Mouse (Mus musculus) liver, embryonic 14.5 days (tissue): ENCODE data around the gene Cd37. TPM values are rescaled to one million over a fixed set of nuclear protein-coding genes. Genes with fewer than 3 reads are reported as not detected.

Experiments used
- ATAC-seq: fragments of 200-750 bp; cut with Nextera tagmentation; 2 replicates; pipeline ENCODE4 v1.8.0; 2017; ENCODE audit warnings: moderate number of reproducible peaks, mild to moderate bottlenecking, moderate library complexity; ENCODE audit not compliant: insufficient read depth
- DNase-seq, 3 experiments: peaks; one replicate each; pipeline ENCODE4 v3.0.0-alpha.2; 2012 to 2013; ENCODE audit warnings: low read depth in 3 of 3, low spot score in 3 of 3
- H3K27ac ChIP-seq: fragments of 300-500 bp; sonication (generic); 2 replicates; pipeline ENCODE4 v1.5.1; 2014; ENCODE audit warnings: moderate library complexity, mild to moderate bottlenecking, control low read depth, inconsistent platforms
- H3K27me3 ChIP-seq: fragments of 300-500 bp; sonication (generic); 2 replicates; pipeline ENCODE4 v1.6.1; 2014; ENCODE audit warnings: mild to moderate bottlenecking, low read length, moderate library complexity; ENCODE audit not compliant: control insufficient read depth, insufficient read depth
- H3K36me3 ChIP-seq: fragments of 300-500 bp; sonication (generic); replicated peaks from 2 replicates; pipeline ENCODE4 v1.6.1; 2014; ENCODE audit warnings: low read depth; ENCODE audit not compliant: control insufficient read depth, insufficient read depth
- H3K4me1 ChIP-seq, 2 experiments: fragments of 200-500 bp in 1 of 2; fragments of 300-500 bp in 1 of 2; sonication (generic) in 1 of 2; replicated peaks; 2 replicates each; pipeline ENCODE4 v1.6.1; 2012 to 2014; ENCODE audit warnings: antibody characterized with exemption in 1 of 2, inconsistent platforms in 1 of 2, low read length in 1 of 2; ENCODE audit not compliant: control insufficient read depth in 2 of 2, insufficient read depth in 2 of 2
- H3K4me2 ChIP-seq: fragments of 300-500 bp; sonication (generic); 2 replicates; pipeline ENCODE4 v1.6.1; 2014; ENCODE audit warnings: low read depth, mild to moderate bottlenecking, control low read depth, moderate library complexity
- H3K4me3 ChIP-seq, 2 experiments: fragments of 200-500 bp in 1 of 2; fragments of 300-500 bp in 1 of 2; sonication (generic) in 1 of 2; 2 replicates each; pipeline ENCODE4 v1.5.1; 2012 to 2014; ENCODE audit warnings: low read depth in 2 of 2, low read length in 2 of 2, mild to moderate bottlenecking in 2 of 2, control low read depth in 1 of 2, inconsistent platforms in 1 of 2, moderate library complexity in 1 of 2; ENCODE audit not compliant: insufficient read depth in 1 of 2
- H3K9ac ChIP-seq: fragments of 300-500 bp; sonication (generic); replicated peaks from 2 replicates; pipeline ENCODE4 v1.6.1; 2014; ENCODE audit warnings: mild to moderate bottlenecking, control low read depth, moderate library complexity
- H3K9me3 ChIP-seq: fragments of 300-500 bp; sonication (generic); 2 replicates; pipeline ENCODE4 v1.6.1; 2016; ENCODE audit warnings: low read length, mixed read lengths; ENCODE audit not compliant: control insufficient read depth
- CTCF ChIP-seq: IDR thresholded peaks from 2 replicates; pipeline ENCODE4 v1.5.1; 2016; ENCODE audit warnings: antibody characterized with exemption, low read depth, control low read depth
- EP300 ChIP-seq: IDR thresholded peaks from 2 replicates; pipeline ENCODE4 v1.6.1; 2016; ENCODE audit warnings: antibody characterized with exemption, low read depth
- WGBS: fragments of 180-500 bp; shearing (Covaris S2); extraction: QIAGEN DNeasy Blood & Tissue Kit; methylation state at CpG from one replicate; pipeline ENCODE4 v1.1.7; 2014; ENCODE audit not compliant: insufficient replicate concordance; 5-methylcytosine and 5-hydroxymethylcytosine counted together
- polyA plus RNA-seq, 2 experiments: library from polyadenylated mRNA; depleted of rRNA in 1 of 2; stranded (reverse) in 1 of 2; unstranded in 1 of 2; fragments of >200 nt; fragmentation: Nextera tagmentation in 1 of 2; extraction: Ambion mirVana in 1 of 2; gene quantifications; 2 replicates each; pipeline versions ENCODE4 v1.2.1 to v1.2.3; 2012 to 2014

Cd37 gene
- polyA plus RNA-seq, 2 experiments: 9.0 to 10.5 TPM

DNA sequence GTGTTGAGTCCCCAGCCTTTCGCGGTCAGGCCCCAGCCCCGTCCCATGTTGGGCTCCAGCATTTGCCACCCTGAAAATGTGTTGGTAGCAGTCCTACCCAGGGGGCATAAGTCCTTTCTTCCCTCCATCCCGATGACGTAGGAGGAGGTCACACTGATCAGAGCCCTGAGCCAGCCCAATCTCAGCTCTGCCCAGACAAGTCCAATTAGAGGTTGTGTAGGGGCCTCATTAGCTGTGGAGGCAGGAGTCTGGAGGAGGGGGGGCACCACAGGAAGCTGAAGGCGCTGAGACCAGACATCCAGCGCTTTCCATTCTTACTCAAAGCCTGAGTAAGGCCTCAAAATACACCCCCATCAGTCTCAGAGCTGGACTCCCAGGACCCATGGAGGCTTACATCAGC lies 53.0 kb downstream of the Cd37 start:
- no peak for TF ChIP-seq CTCF
- no peak for TF ChIP-seq EP300
- ATAC-seq: no peak
- WGBS: 53% methylated on average over 7 of the region's 7 CpGs
- Histone ChIP-seq H3K4me2 (no peak overlapping the region), H3K27me3 (peaks cover 38% of the 10 kb centered on the region), H3K36me3 (no peaks in the 10 kb centered on the region), H3K4me1 (no peaks in the 10 kb centered on the region; a peak in 1 of 4 replicates), H3K9me3 (no peaks in the 10 kb centered on the region), H3K9ac (no peak overlapping the region), H3K4me3 (no peak overlapping the region), H3K27ac (no peak overlapping the region)
- DNase-seq: no peak

DNA sequence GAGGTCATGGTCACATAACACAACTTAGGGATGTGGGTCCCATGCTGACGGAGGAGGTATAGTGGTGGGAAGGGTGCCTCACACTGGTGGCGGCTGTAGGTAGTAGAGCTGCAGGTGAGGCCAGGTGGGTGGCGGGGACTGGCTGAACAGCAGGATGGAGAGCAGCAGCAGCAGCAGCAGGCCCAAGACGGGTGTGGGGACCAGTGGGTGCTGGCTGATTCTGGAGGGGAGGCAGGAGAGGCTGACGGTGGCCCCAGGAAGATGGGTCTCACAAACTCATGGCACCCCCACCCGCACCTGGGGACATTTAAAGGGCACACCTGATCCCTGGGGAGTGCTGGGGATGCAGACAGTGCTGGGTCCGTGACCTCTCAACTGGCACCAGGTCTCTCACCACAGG lies 55.2 kb downstream of the Cd37 start:
- DNase-seq: no peak
- 46% methylated on average over 7 of the region's 7 CpGs for WGBS
- H3K9me3 ChIP-seq: no peaks in the 10 kb centered on the region
- no peak overlapping the region for H3K27ac ChIP-seq
- TF ChIP-seq CTCF: no peak
- no peak for TF ChIP-seq EP300
- peaks cover 60% of the 10 kb centered on the region for H3K27me3 ChIP-seq
- no peak for ATAC-seq
- H3K4me3 ChIP-seq: no peak overlapping the region
- H3K4me2 ChIP-seq: no peak overlapping the region
- H3K9ac ChIP-seq: no peak overlapping the region
- H3K4me1 ChIP-seq: no peaks in the 10 kb centered on the region; a peak in 1 of 4 replicates
- no peaks in the 10 kb centered on the region for H3K36me3 ChIP-seq

Other genes with a start within 250 kb of the Cd37 start
Only the 30 nearest of the 38 such genes appear.
- gene Prr12, start 186.2 kb downstream of the Cd37 start, polyA plus RNA-seq (2012; rRNA removed): 1.8 and 2.6 TPM in 2 replicates
- 1.9 and 2.2 TPM in 2 replicates for gene Prr12, start 186.2 kb downstream of the Cd37 start, polyA plus RNA-seq (2014; fragmentation: Nextera tagmentation; extraction: Ambion mirVana)
- 24.5 and 26.4 TPM in 2 replicates for gene Nosip, start 176.7 kb downstream of the Cd37 start, polyA plus RNA-seq (2012; rRNA removed)
- gene Nosip, start 176.7 kb downstream of the Cd37 start, polyA plus RNA-seq (2014; fragmentation: Nextera tagmentation; extraction: Ambion mirVana): 23.1 and 27.4 TPM in 2 replicates
- gene Prrg2, start 176.4 kb downstream of the Cd37 start, polyA plus RNA-seq (2012; rRNA removed): 8.5 and 10.1 TPM in 2 replicates
- 6.2 and 7.3 TPM in 2 replicates for gene Prrg2, start 176.4 kb downstream of the Cd37 start, polyA plus RNA-seq (2014; fragmentation: Nextera tagmentation; extraction: Ambion mirVana)
- gene Rcn3, start 146.9 kb downstream of the Cd37 start, polyA plus RNA-seq (2012; rRNA removed): 20.1 and 20.6 TPM in 2 replicates
- 19.2 and 21.5 TPM in 2 replicates for gene Rcn3, start 146.9 kb downstream of the Cd37 start, polyA plus RNA-seq (2014; fragmentation: Nextera tagmentation; extraction: Ambion mirVana)
- 14.9 and 16.3 TPM in 2 replicates for gene Fcgrt, start 135.3 kb downstream of the Cd37 start, polyA plus RNA-seq (2012; rRNA removed)
- gene Fcgrt, start 135.3 kb downstream of the Cd37 start, polyA plus RNA-seq (2014; fragmentation: Nextera tagmentation; extraction: Ambion mirVana): 35.5 and 35.6 TPM in 2 replicates
- gene Rps11, start 114.7 kb downstream of the Cd37 start, polyA plus RNA-seq (2012; rRNA removed): 309 and 366 TPM in 2 replicates
- 989 and 1,016 TPM in 2 replicates for gene Rps11, start 114.7 kb downstream of the Cd37 start, polyA plus RNA-seq (2014; fragmentation: Nextera tagmentation; extraction: Ambion mirVana)
- gene Rpl13a, start 110.4 kb downstream of the Cd37 start, polyA plus RNA-seq (2012; rRNA removed): 534 and 909 TPM in 2 replicates
- gene Rpl13a, start 110.4 kb downstream of the Cd37 start, polyA plus RNA-seq (2014; fragmentation: Nextera tagmentation; extraction: Ambion mirVana): 992 and 1,027 TPM in 2 replicates
- 0.03 TPM in 1 of 2 replicates, not detected in the other for gene Gm45713, start 102.9 kb downstream of the Cd37 start, polyA plus RNA-seq (2012; rRNA removed)
- 0.15 and 0.63 TPM in 2 replicates for gene Gm45713, start 102.9 kb downstream of the Cd37 start, polyA plus RNA-seq (2014; fragmentation: Nextera tagmentation; extraction: Ambion mirVana)
- 12.1 and 13.4 TPM in 2 replicates for gene Flt3l, start 102.7 kb downstream of the Cd37 start, polyA plus RNA-seq (2012; rRNA removed)
- 3.9 and 5.5 TPM in 2 replicates for gene Flt3l, start 102.7 kb downstream of the Cd37 start, polyA plus RNA-seq (2014; fragmentation: Nextera tagmentation; extraction: Ambion mirVana)
- 38.3 and 43.3 TPM in 2 replicates for gene Pih1d1, start 84.8 kb downstream of the Cd37 start, polyA plus RNA-seq (2012; rRNA removed)
- 44.3 and 45.8 TPM in 2 replicates for gene Pih1d1, start 84.8 kb downstream of the Cd37 start, polyA plus RNA-seq (2014; fragmentation: Nextera tagmentation; extraction: Ambion mirVana)
- 17.9 and 19.8 TPM in 2 replicates for gene Aldh16a1, start 84.5 kb downstream of the Cd37 start, polyA plus RNA-seq (2012; rRNA removed)
- gene Aldh16a1, start 84.5 kb downstream of the Cd37 start, polyA plus RNA-seq (2014; fragmentation: Nextera tagmentation; extraction: Ambion mirVana): 20.9 and 23.1 TPM in 2 replicates
- 0.01 TPM in 2 replicates for gene Slc17a7, start 75.2 kb downstream of the Cd37 start, polyA plus RNA-seq (2012; rRNA removed)
- not detected in 2 replicates for gene Slc17a7, start 75.2 kb downstream of the Cd37 start, polyA plus RNA-seq (2014; fragmentation: Nextera tagmentation; extraction: Ambion mirVana)
- 0.02 TPM in 1 of 2 replicates, not detected in the other for gene Gfy, start 59.5 kb downstream of the Cd37 start, polyA plus RNA-seq (2012; rRNA removed)
- not detected in 2 replicates for gene Gfy, start 59.5 kb downstream of the Cd37 start, polyA plus RNA-seq (2014; fragmentation: Nextera tagmentation; extraction: Ambion mirVana)
- not detected in 2 replicates for gene Pth2, start 58.1 kb downstream of the Cd37 start, polyA plus RNA-seq (2012; rRNA removed)
- not detected in 2 replicates for gene Pth2, start 58.1 kb downstream of the Cd37 start, polyA plus RNA-seq (2014; fragmentation: Nextera tagmentation; extraction: Ambion mirVana)
- 0.02 and 0.08 TPM in 2 replicates for gene Ccdc155, start 34.2 kb downstream of the Cd37 start, polyA plus RNA-seq (2012; rRNA removed)
- gene Ccdc155, start 34.2 kb downstream of the Cd37 start, polyA plus RNA-seq (2014; fragmentation: Nextera tagmentation; extraction: Ambion mirVana): not detected in 2 replicates
- gene Dkkl1, start 27.0 kb downstream of the Cd37 start, polyA plus RNA-seq (2012; rRNA removed): 1.1 and 1.5 TPM in 2 replicates
- gene Dkkl1, start 27.0 kb downstream of the Cd37 start, polyA plus RNA-seq (2014; fragmentation: Nextera tagmentation; extraction: Ambion mirVana): 2.1 and 2.6 TPM in 2 replicates
- 7.9 and 10.0 TPM in 2 replicates for gene Tead2, start 23.4 kb downstream of the Cd37 start, polyA plus RNA-seq (2012; rRNA removed)
- gene Tead2, start 23.4 kb downstream of the Cd37 start, polyA plus RNA-seq (2014; fragmentation: Nextera tagmentation; extraction: Ambion mirVana): 4.1 and 4.5 TPM in 2 replicates
- gene Slc6a16, start 2.0 kb upstream of the Cd37 start, polyA plus RNA-seq (2012; rRNA removed): 0.03 TPM in 1 of 2 replicates, not detected in the other
- not detected in 2 replicates for gene Slc6a16, start 2.0 kb upstream of the Cd37 start, polyA plus RNA-seq (2014; fragmentation: Nextera tagmentation; extraction: Ambion mirVana)
- not detected in 2 replicates for gene Slc6a21, start 38.4 kb upstream of the Cd37 start, polyA plus RNA-seq (2012; rRNA removed)
- gene Slc6a21, start 38.4 kb upstream of the Cd37 start, polyA plus RNA-seq (2014; fragmentation: Nextera tagmentation; extraction: Ambion mirVana): not detected in 2 replicates
- 0.70 and 0.87 TPM in 2 replicates for gene Trpm4, start 94.7 kb upstream of the Cd37 start, polyA plus RNA-seq (2012; rRNA removed)
- gene Trpm4, start 94.7 kb upstream of the Cd37 start, polyA plus RNA-seq (2014; fragmentation: Nextera tagmentation; extraction: Ambion mirVana): 0.43 and 0.60 TPM in 2 replicates
- 0.02 and 0.07 TPM in 2 replicates for gene Hrc, start 96.2 kb upstream of the Cd37 start, polyA plus RNA-seq (2012; rRNA removed)
- not detected in 2 replicates for gene Hrc, start 96.2 kb upstream of the Cd37 start, polyA plus RNA-seq (2014; fragmentation: Nextera tagmentation; extraction: Ambion mirVana)
- gene Ppfia3, start 127.9 kb upstream of the Cd37 start, polyA plus RNA-seq (2012; rRNA removed): 0.21 and 0.22 TPM in 2 replicates
- 0.25 TPM in 1 of 2 replicates, not detected in the other for gene Ppfia3, start 127.9 kb upstream of the Cd37 start, polyA plus RNA-seq (2014; fragmentation: Nextera tagmentation; extraction: Ambion mirVana)
- gene Lin7b, start 131.5 kb upstream of the Cd37 start, polyA plus RNA-seq (2012; rRNA removed): 0.10 and 0.23 TPM in 2 replicates
- gene Lin7b, start 131.5 kb upstream of the Cd37 start, polyA plus RNA-seq (2014; fragmentation: Nextera tagmentation; extraction: Ambion mirVana): 0.20 TPM in 1 of 2 replicates, not detected in the other
- 132 and 203 TPM in 2 replicates for gene Snrnp70, start 156.6 kb upstream of the Cd37 start, polyA plus RNA-seq (2012; rRNA removed)
- 28.0 and 28.8 TPM in 2 replicates for gene Snrnp70, start 156.6 kb upstream of the Cd37 start, polyA plus RNA-seq (2014; fragmentation: Nextera tagmentation; extraction: Ambion mirVana)
- not detected in 2 replicates for gene Kcna7, start 166.5 kb upstream of the Cd37 start, polyA plus RNA-seq (2012; rRNA removed)
- not detected in 2 replicates for gene Kcna7, start 166.5 kb upstream of the Cd37 start, polyA plus RNA-seq (2014; fragmentation: Nextera tagmentation; extraction: Ambion mirVana)
- gene Ntf5, start 174.6 kb upstream of the Cd37 start, polyA plus RNA-seq (2012; rRNA removed): 0.04 and 0.20 TPM in 2 replicates
- 0.18 and 0.19 TPM in 2 replicates for gene Ntf5, start 174.6 kb upstream of the Cd37 start, polyA plus RNA-seq (2014; fragmentation: Nextera tagmentation; extraction: Ambion mirVana)
- not detected in 2 replicates for gene Lhb, start 181.7 kb upstream of the Cd37 start, polyA plus RNA-seq (2012; rRNA removed)
- gene Lhb, start 181.7 kb upstream of the Cd37 start, polyA plus RNA-seq (2014; fragmentation: Nextera tagmentation; extraction: Ambion mirVana): not detected in 2 replicates
- gene Gys1, start 195.7 kb upstream of the Cd37 start, polyA plus RNA-seq (2012; rRNA removed): 3.2 and 3.6 TPM in 2 replicates
- gene Gys1, start 195.7 kb upstream of the Cd37 start, polyA plus RNA-seq (2014; fragmentation: Nextera tagmentation; extraction: Ambion mirVana): 2.8 and 3.1 TPM in 2 replicates
- gene Ruvbl2, start 199.0 kb upstream of the Cd37 start, polyA plus RNA-seq (2012; rRNA removed): 65.7 and 69.5 TPM in 2 replicates
- gene Ruvbl2, start 199.0 kb upstream of the Cd37 start, polyA plus RNA-seq (2014; fragmentation: Nextera tagmentation; extraction: Ambion mirVana): 67.5 and 82.7 TPM in 2 replicates
- 1,846 and 1,956 TPM in 2 replicates for gene Ftl1, start 220.8 kb upstream of the Cd37 start, polyA plus RNA-seq (2012; rRNA removed)
- gene Ftl1, start 220.8 kb upstream of the Cd37 start, polyA plus RNA-seq (2014; fragmentation: Nextera tagmentation; extraction: Ambion mirVana): 4,811 and 5,161 TPM in 2 replicates